Mouse (Mus musculus) olfactory bulb, adult 2 months (tissue): ENCODE data around the gene Mcrip2. TPM values are rescaled to one million over a fixed set of nuclear protein-coding genes. Genes with fewer than 3 reads are reported as not detected.

Source experiments
- H3K27ac ChIP-seq: fragments of 200-500 bp; 2 replicates; pipeline ENCODE4 v1.5.1; 2012; ENCODE audit warnings: low read depth, low read length; ENCODE audit not compliant: insufficient read depth
- H3K4me1 ChIP-seq: fragments of 200-500 bp; 2 replicates; pipeline ENCODE4 v1.6.1; 2012; ENCODE audit warnings: low read length; ENCODE audit not compliant: control insufficient read depth, insufficient read depth
- H3K4me3 ChIP-seq: fragments of 200-500 bp; 2 replicates; pipeline ENCODE4 v1.5.1; 2012; ENCODE audit warnings: mild to moderate bottlenecking, low read depth, low read length, moderate library complexity; ENCODE audit not compliant: insufficient read depth
- CTCF ChIP-seq: fragments of 200-500 bp; IDR thresholded peaks from 2 replicates; pipeline ENCODE4 v1.5.1; 2012; ENCODE audit warnings: low read depth, mild to moderate bottlenecking, low read length, moderate library complexity; ENCODE audit not compliant: insufficient read depth
- POLR2A ChIP-seq: fragments of 200-500 bp; IDR thresholded peaks from 2 replicates; pipeline ENCODE4 v1.6.1; 2012; ENCODE audit warnings: mild to moderate bottlenecking, low read depth, low read length, moderate library complexity; ENCODE audit not compliant: insufficient read depth
- WGBS: fragments of 180-500 bp; shearing (Covaris S2); methylation state at CpG from one replicate; pipeline ENCODE4 v1.1.7; 2018; 5-methylcytosine and 5-hydroxymethylcytosine counted together
- polyA plus RNA-seq: library from polyadenylated mRNA; stranded (reverse); fragments of >200 nt; gene quantifications from 2 replicates; pipeline ENCODE4 v1.2.4, GENCODE M21; 2012; ENCODE audit warnings: low replicate concordance; ENCODE audit not compliant: missing spikeins, insufficient read depth, insufficient read length

Mcrip2 gene
- polyA plus RNA-seq, 1 experiment, result not detected

DNA sequence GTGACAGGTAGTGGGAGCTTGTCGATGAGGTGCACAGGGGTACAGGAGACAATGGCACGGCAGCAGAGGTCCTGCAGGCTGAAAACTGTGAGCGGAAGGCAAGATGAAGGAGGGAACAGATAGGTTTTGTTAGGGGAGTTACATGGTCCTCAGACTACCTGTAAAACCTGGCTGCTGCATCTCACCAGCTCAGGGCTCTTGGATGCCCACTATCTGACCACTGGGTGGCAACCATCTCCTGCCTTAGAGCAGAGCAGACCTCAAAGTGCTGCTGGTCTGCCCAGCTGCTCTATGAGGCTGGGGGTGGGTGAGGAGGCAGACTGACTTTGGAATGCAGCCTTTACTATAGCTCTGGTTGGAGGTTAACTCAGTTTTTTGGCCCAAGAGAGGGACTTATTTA is 15.3 kb upstream of the Mcrip2 start:
- 92% methylated on average over 3 of the region's 3 CpGs for WGBS
- TF ChIP-seq POLR2A, result no peak

DNA sequence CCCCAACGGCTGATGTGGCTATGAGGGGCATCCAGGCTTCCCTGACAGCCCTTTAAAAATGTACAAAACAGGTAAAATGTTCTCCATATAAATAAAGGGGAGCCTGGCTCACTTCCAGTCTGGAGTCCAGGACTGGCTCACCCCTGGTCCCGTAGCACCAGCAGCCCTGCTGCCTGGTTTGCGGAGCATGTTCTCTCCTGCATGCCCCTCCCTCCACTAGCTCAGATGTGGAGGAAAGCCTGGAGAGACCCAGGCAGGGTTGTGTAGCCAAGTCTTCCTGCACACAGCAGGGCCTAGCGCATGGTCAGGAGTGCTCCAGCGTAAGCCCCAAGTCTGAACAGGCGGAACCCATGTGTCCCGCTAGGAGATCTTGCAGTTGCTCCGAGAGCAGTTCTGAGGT is 14.7 kb upstream of the Mcrip2 start:
- TF ChIP-seq CTCF (no peak), POLR2A (no peak)
- Histone ChIP-seq H3K4me3 (no peak overlapping the region), H3K27ac (no peak overlapping the region), H3K4me1 (peaks cover 11% of the 10 kb centered on the region; the same call in 1 of the 2 replicates)
- WGBS, result 73% methylated on average over 8 of the region's 8 CpGs

More for the DNA sequence above, 15.3 kb upstream of the Mcrip2 start:
- Histone ChIP-seq H3K4me3 (no peak overlapping the region), H3K4me1 (peaks cover 8% of the 10 kb centered on the region; the same call in 1 of the 2 replicates), H3K27ac (no peak overlapping the region)

DNA sequence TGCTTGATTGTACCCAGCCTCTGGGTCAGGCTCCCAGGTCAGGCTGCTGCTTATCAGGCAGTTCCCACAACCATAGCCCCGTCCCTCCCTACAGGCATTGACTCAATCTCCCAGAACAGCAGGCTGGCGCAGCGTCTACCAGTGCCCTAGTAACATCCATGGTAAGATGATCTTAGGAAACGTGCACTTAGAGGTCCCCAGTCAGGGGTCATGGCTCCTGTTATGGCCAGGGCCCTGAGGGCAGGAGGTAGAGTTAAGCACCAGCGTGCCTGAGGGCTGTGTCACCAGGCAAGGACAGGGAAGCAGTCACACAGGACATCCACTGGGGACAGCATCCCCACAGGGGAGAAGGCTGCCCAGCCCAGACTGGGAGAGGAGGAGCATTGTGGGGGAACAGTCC is 13.7 kb upstream of the Mcrip2 start:
- Histone ChIP-seq H3K4me3 (no peak overlapping the region), H3K27ac (no peak overlapping the region), H3K4me1 (peaks cover 12% of the 10 kb centered on the region)
- TF ChIP-seq CTCF (no peak), POLR2A (no peak)
- 65% methylated on average over 5 of the region's 5 CpGs for whole genome bisulfite sequencing

DNA sequence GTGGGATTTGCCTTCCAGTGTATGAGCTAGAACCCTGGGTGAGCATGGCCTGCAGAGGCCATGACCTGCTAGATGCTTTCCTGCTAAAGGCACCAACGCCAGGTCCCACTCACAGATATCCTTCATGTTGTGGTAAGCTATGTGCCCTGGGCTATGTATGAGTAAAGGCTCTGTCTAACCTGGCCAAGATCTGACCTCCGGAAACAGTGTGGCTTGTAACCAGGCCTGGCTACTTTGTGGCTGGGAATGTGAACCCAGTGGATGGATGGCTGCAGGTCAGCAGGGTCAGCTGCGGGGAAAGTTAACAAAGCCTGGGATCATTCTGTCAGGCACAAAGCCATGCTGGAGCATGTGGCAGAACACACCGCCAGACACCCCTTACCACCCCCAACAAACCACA is 13.1 kb upstream of the Mcrip2 start:
- TF ChIP-seq POLR2A (no peak), CTCF (no peak)
- no peak overlapping the region for H3K27ac ChIP-seq
- WGBS, result 56% methylated on average over 4 of the region's 4 CpGs
- H3K4me1 ChIP-seq, result peaks cover 18% of the 10 kb centered on the region
- H3K4me3 ChIP-seq, result no peak overlapping the region

DNA sequence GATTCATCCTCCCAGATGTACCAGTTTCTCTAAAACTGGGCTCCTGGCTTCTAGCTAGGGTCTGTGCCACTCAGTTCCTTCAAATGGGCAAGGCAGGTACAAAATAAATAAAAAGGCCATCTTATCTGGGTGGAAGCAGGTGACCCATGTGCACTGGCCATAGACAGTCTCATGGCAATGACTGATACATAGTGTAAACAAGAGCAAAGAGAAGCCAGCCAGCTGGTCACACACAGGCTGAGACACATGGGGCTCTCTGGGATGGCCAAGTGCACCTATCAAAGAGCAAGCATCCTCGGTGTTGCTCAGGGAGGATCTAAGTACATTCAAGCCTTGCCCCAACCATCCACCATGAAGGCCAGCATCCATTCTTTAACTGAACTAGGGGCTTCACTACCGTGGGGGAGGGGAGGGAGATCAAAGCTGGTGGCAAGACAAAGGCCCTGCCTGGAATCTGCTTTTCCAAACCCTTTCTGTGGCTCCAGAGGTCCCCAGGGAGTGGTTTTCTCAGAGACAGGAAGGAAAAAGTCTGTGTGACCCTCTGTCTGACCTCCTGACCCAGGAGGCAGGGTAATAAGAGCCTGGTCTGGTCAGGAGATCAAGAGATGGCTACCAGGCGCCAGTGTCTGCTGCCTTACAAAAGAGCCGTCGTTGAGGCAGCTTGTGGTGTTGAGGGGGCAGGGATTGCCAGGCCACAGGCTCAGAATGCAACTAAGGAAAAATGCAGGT is 12.5 kb upstream of the Mcrip2 start:
- peaks cover 24% of the 10 kb centered on the region for H3K4me1 ChIP-seq
- no peak for TF ChIP-seq CTCF
- no peak for TF ChIP-seq POLR2A
- WGBS, result 26% methylated on average over 5 of the region's 5 CpGs
- H3K27ac ChIP-seq, result no peak overlapping the region
- H3K4me3 ChIP-seq, result no peak overlapping the region

DNA sequence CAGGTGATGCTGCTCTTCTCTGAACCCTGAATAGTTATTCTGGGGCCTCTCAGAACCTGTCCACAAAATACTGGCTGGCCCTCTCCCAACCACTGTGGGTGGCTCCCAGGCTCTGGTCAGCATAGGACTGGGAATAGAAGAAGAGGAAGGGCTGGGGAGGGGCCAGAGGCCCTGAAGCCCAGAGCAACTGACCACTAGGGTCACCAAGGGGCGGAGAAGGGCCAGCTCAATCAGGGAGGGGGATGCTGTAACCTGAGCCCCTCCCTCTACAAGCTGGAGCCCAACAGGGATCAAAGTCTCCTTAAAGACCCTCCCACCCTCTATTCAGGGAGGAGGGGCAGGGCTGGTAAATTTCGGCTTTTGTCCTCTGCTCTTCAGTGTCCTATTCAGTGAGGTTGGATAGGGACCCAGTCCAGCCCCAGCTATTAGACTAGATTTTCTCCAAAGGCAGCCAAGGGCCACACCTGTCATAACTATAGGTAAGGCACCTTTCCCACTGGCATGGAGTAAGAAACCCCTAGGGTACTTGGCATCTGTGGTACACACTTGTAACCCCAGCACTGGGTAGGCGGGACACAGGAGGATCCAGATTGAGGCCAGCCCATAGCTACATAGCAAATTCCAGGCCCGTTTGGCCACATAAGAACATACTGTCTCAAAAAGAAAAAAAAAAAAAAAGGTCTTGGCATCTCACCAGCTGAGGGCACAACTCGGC is 11.8 kb upstream of the Mcrip2 start, which contains the start of gene Wfikkn1:
Gene Wfikkn1, minus strand, starts transcription at position 663 of the 715 bp plus-strand sequence.
- Histone ChIP-seq H3K27ac (no peak within 1 kb of the TSS), H3K4me3 (no peak within 1 kb of the TSS), H3K4me1 (peaks cover 27% of the 10 kb centered on the region)
- TF ChIP-seq CTCF (no peak), POLR2A (no peak)
- 37% methylated on average over 5 of the region's 5 CpGs for WGBS

DNA sequence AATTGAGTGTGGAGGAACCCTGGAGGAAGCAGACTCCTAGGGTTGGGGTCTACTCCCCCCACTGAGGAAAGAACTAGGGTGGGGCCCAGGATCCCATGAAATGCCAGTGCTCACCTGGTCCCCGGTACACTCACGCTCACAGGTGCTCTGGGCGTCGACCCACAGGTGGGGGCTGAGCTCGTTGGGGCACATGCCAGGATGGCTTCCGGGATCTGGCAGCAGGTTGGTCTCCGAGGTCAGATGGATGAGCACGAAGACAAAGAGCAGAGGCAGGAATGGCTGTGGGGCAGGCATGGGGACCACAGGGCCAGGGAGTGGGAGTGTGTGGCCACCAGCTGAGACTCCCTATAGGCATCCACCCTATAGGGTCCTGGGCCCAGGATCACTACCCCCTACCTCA is 11.2 kb upstream of the Mcrip2 start:
- H3K4me1 ChIP-seq, result peaks cover 27% of the 10 kb centered on the region
- no peak overlapping the region for H3K27ac ChIP-seq
- no peak for TF ChIP-seq POLR2A
- no peak for TF ChIP-seq CTCF
- no peak overlapping the region for H3K4me3 ChIP-seq
- 73% methylated on average over 8 of the region's 8 CpGs for WGBS

DNA sequence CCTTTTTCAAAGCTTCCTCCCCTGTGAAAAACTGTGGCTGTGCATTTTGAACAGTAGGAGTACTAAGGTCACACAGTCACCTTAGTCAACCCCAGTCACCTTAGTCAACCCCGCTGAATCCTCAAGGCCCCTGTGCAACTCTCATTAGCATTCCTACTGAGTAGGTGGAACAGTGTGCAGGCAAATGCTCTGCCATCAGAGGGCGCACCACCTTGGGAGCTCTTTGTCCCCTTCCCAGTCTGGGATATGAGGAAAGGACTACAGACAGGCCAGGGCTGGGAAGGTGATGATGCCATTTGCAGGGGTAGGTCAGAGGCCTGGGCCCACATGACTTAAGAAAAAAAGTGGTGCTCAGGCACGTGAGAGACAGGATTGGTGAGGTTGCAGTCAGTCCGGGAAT is 10.7 kb upstream of the Mcrip2 start:
- Histone ChIP-seq H3K4me3 (no peak overlapping the region), H3K4me1 (peaks cover 27% of the 10 kb centered on the region), H3K27ac (no peak overlapping the region)
- TF ChIP-seq POLR2A, result no peak
- no peak for TF ChIP-seq CTCF
- WGBS, result 56% methylated on average over 4 of the region's 4 CpGs

DNA sequence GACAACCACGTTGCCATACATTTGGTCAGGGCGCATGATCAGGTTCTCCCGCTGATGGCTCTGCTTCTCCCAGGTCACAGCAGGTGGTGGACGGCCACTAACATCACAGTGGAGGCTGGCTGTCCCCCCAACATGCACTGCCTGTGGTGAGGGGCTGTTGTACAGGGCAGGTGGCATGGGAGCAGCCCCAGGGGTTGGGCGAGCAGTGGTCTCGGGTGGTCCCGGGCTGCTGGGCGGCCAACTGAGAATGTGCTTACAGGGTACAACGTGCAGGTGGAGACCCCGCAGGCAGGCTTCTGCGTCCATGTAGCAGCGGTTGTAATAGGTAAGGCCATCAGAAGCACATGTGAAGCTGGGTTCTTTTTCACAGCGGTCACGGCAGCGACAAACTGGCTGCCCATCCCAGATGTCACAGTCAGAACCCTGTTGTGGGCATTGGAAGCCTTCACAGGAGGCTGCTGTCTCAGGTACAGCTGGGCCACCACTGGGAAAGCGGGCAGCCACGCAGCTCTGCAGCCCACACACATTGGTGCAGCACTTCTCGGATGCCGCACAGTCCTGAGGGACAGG is 10.1 kb upstream of the Mcrip2 start:
- no peak for TF ChIP-seq POLR2A
- TF ChIP-seq CTCF, result no peak
- Histone ChIP-seq H3K4me1 (peaks cover 30% of the 10 kb centered on the region), H3K27ac (no peak overlapping the region), H3K4me3 (no peak overlapping the region)
- 90% methylated on average over 19 of the region's 19 CpGs for WGBS
